Mouse (Mus musculus) T-helper 17 cell (primary cell): ENCODE data around the gene Tmem63b.

Source experiments
- in situ Hi-C, 2 experiments: fragments of 300-600 bp; cut with MboI, MseI; formaldehyde crosslinking; loops; 1 replicate in 1 of 2; 2 replicates in 1 of 2; pipeline ENCODE4 v1.15.1; 2025; ENCODE audit warnings: high pct_unique_total_duplicates in 2 of 2

Tmem63b gene

DNA sequence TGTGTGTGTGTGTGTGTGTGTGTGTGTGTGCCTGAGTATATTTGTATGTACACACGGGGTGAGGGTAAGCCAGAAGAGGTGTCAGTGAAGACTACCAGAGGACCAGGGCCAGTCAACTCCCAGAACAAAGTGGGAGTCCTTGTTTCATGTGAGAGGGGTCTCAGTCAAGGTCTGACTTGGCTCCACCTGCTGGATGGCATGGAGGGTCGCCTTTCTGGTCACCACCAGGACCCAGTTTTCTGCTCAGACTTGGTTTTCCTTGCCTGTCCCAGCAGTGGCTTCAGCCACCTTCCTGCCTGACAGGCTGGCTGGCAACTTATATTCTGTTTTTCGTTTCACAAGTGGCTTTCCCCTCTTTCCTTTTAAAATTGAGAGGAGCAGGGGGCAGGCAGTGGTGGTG lies 20.7 kb upstream of the Tmem63b start:
- in situ Hi-C loops: no loop called here

DNA sequence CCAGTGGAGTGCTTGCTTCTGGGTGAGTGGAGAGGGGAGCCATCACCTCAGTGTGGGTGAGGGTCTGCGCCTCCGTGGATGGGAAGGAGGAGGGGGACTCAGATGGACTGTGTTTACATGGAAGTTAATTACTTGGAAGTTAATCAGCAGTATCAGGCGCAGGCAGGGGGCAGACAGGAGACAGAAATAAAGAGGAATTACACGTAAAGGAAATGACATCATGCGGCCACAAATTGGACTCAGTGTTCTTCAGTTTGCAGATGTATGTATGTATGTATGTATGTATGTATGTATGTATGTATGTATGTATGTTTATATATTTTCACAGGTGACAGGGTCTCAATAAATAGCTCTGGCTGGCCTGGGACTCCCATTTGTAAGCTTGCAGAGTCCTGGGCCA lies 20.1 kb upstream of the Tmem63b start:
- in situ Hi-C loops: no loop called here

DNA sequence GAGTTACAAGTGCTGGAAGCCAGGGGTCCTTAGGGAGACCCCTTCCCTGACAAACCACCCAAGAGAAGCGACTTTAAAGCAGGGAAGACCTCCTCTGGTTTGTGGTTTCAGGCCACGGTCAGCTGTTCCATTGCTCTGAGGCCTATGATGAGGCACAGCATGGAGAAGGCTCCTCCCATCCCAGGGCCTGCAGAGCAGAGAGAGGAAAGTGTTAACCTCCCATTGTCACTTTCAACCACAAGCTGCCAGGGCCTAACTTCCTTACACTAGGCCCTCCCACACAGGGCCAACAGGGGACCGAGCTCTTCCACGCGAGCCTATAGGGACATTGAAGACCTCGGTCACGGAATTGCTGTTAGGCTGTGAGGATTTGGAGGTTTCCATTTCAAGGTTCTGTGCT lies 16.5 kb upstream of the Tmem63b start:
- in situ Hi-C loops: no loop called here

DNA sequence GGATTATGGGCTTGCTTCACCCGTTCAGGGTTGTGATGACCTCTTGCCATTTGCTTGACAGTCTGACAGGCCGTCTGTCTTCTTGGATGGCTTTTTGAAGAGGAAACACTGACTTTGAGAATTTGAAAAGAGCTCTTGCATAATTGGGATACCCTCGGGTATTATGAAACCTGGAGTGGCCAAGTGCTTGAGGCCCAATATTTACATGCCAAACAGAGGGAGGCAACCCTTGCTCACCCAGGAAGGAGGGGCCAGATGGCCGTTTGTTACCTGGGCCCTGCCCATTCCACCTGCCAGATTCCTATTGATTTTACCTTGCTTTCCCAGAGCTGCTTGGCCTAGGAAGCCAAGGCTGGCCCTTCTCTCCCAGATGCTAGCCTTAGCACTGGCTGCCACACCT lies 15.5 kb upstream of the Tmem63b start:
- in situ Hi-C loops: no loop called here

DNA sequence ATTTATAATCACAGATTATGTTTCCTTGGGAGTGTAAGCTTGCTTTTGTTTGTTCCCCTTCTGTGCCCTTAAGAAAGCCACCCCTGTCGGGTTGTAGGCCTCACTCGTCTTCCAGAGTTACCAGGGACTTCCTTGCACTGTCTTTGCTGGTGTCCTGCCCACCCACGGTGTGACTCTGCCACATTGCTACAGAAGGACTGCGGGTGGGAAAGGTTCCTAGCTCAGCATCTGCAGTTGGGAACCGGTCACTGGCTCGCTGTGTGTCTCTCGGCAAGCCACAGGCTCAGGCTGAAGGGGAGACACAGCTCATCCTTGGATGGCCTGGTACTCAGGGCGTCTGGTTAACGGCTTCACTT lies 14.5 kb upstream of the Tmem63b start:
- in situ Hi-C loops: no loop called here

DNA sequence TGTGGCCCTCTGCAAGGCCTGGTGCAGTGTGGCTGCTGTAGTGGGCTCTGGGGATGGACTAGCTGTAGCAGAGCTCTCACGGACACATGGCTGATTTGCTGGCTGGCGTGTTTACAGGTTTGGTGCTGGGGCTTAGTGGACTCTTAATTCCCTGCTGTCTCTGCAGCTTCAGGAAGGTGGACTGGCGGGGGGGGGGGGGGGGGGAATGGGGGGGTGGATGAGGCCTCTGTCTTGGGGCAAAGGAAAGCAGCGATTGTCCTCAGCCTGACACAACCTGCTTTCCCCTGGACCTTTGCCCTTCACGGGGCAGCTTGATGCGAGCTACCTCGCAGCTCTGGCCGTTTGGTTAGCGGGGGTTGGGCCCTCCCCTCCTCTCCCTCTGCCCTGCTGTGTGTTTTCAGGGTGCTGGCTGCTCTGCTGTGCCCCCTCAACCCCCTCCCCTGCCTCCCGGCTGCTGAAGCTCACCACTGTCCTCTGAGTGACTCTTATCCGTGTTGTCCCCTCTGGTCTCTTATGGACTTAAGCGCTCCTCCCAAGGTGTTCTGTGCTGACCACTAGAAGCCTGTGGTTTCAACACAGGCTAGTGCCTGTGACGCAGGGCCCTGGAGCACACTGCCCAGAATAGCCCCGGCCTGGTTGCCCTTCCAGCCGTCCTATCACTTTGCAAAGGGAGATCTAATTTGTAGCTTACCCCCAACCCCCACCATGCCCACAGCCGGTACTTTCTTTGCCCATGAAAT lies 14.0 kb upstream of the Tmem63b start:
- in situ Hi-C loops: no loop called here

DNA sequence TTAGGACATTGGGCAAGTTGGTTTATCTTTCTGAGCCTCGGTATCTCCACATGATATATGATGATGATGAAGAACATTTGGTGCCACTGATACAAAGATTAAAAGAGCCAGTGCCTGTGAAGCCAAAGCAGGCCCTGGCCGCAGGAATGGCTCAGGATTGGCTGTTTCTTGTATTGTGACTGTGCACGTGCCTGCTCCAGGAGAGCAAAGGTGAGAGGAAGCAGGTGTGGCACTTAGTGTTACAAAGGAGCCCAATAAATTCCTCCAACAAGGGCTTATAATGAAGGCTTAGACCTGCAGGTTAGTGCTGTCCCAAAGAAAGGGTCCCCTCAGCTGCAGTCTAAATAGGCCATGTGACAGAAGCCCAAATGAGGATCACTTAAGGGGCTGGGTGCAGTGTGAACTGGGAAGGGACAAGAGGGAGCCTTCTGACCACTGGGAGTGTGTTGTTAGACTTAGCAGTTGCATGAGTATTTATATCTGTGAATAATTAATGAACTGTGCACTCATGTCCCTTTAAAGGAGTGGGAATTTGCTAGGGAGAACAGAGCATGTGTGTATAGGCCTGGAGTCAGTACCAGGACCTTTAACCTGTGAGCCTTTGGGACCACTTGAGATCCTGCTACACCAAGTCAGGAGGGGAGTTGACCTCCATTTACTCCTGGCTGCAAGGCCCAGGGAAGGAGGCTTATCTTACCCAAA lies 12.5 kb upstream of the Tmem63b start:
- in situ Hi-C loops: no loop called here

DNA sequence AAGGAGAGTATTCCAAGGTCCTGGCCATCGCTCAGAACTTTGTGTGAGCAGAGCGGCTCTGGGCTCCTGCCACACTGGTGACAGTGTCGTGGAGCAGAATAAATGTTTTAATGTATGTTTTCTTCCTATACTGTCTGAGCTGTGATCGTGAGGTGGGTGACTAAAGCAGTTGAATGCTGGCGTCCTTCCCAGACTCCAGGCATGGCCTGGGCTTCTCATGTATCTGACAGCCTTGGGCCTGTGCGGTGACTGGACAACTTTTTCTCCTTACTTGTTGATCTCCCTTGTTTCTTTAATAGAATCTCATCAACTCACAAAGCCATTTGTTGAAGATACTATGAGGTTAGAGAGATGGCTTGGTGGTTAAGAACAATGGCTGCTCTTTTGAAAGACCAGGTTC lies 11.7 kb upstream of the Tmem63b start:
- in situ Hi-C loops: no loop called here

DNA sequence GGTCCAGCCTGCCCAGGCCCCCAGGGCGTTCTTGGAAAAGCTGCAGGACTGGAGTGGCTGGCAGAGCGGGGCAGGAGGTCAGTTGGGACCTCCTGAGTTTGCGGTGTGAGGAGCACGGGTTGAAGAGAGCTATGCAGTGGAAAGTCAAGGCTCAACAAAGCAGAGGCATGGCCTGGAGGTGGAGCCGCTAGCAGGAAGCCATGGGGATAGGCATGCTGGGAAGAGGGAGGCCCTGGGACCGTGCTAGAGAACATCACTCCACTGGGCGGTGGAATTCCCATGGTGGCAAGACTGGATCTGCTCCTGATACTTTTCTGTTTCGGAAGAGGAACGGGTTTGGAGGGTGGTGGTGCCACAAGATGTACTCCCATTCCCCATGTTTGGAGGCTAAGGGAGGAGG lies 10.3 kb upstream of the Tmem63b start:
- in situ Hi-C loops: no loop called here

DNA sequence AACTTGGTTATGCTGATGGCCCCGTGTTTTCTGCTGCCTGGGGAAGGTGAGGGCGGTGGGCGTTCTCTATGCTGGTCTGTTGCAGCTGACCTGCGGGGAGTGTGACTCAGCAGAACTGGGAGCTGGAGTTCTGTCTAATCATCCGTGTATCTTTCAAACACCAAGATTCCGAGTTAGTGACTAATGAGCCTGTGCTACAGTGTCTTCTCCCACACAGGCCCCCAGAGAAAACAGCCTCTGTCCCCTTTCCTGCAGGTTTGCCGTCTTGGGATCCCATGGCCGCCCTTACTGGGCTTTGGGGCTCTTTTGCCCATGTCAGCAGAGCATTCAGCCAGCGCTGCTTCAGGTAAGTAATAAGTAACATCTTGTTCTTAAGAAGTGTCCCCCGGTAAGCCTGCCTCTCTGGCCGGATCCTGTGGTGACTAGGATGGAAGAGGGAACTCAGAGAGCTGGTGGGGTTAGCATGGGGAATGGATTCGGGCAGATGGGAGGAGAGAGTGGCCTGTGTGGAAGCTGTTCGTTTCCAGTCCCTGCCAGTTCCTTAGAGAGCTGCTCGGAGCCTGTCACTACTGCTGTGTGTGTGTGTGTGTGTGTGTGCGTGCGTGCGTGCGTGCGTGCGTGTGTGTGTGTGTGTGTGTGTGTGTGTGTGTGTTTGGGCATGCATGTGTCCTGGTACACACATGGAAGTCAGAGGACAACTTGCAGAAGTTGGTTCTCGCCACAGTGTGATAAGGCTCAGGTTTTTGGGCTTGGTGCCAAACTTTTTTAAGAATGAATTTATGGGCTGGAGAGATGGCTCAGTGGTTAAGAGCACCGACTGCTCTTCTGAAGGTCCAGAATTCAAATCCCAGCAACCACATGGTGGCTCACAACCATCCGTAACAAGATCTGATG lies 8.8 kb upstream of the Tmem63b start:
- in situ Hi-C loops: no loop called here

DNA sequence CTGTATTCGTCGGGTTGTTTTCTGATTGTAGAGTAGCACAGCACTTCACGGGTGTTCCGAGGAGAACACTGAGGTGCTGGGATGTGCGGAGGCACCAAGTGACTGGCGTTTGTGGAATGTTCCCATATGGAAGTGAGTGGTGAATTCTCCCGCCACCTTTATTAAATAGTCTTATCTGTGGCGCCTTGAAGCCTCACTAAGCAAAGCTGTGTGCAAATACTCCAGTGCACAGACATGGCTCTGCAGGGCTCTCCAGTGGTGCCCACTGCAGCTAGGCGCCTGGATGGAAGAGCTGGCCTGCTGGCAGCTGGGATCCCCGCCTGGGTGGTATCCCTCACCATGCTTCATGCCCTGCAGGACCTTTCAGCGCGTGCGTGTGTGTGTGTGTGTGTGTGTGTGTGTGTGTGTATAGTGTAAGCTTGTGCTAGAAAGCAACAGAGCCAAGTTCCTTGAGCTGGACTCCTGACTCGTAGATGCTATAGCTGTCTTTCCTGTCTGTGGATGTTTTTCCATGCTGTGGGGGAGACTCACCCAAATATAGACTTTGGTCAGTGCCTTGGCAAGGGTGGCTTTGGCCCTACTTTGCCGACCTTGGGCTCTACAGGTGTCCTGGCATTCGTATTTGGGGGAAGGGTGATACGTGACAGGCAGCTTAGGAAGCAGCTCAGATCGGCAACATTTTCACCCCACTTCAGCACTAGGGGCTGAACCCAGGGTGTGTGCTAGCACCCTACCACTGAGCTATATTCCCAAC lies 7.3 kb upstream of the Tmem63b start:
- in situ Hi-C loops: no loop called here

DNA sequence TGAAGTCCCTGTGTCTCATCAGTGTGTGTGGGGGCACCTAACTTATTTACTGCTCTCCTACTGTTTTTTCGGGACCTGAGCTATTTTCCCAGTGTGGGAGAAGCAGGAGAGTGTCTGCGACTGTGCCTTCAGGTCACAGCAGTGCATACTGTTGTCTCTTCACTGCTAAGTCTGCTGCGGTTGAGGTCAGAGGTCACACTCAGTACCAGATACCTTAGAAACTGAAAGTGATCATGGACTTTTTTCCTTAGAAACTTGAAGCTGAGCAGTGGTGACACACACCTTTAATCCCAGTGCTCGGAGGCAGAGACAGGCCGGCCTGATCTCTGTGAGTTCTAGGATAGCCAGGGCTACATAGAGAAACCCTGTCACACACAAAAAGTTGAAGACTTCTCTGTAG lies 5.5 kb upstream of the Tmem63b start:
- in situ Hi-C loops: no loop called here

DNA sequence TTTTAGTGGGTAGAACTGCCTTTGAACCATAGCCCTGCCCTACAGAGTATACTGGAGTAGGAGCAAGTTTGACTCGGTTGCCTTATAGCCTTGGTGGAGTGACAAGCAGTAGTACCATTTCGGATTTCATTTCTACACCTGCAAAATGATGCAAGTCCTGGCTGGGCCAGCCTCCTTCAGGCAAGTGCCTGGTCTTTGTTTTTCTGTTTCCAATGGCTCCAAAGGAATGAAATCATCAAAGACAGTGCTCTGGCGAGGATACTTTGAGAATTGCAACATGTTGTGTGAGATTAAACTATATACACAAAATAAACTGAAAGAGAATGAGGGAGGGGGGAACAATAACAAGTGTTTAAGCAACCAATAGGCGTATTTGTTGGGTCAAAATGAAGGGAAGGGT lies 3.3 kb upstream of the Tmem63b start:
- in situ Hi-C loops: no loop called here

DNA sequence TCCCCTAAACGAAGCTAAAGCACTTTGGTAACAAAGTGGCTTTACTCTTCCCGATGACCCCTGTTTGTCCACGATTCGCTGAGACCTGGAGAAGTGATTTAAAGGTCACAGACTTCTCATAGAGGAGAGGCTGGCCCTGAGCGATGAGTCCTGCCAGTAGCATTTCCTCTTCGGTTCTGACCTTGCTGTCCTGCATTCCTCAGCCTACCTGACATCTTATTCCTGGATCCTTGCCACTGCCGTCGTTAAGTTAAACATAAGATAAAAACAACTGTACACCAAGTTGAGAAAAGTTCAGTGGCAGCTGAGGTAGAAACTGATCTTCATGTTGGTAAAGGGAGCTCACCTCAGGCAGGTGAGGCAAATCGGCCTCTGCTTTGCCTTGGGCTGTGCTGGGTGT lies 2.4 kb upstream of the Tmem63b start:
- in situ Hi-C loops: no loop called here

DNA sequence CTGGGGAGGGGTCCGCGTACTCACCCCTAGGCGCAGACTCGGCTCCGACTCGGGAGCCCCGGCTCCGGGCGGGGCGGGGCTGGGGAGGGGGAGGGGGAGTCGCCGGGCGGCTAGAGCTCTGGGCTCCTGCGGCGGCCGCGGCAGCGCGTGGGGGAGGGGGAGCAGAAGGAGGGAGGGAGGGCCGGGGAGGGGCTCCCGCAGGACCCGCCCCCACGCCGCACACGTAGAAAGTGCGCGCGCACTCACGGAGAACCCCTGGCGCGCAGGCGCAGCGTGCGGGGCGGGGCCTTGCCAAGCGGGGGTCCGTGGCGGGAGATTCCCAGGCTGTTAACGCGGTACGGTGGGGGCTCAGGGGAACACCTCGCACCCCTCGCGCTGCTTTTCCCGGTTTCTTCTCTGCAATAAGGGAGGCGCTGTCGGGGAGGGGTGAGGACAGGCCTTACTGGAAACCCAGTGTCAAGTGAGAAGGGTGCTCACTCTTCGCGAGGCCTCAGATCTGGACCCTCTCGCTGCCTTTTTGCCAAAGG lies 549 bp downstream of the Tmem63b start, which contains the start of gene Mrpl14:
TSS of gene Mrpl14 (plus strand) at position 230 of the 527 bp plus-strand sequence.
- in situ Hi-C loops: no loop called here

DNA sequence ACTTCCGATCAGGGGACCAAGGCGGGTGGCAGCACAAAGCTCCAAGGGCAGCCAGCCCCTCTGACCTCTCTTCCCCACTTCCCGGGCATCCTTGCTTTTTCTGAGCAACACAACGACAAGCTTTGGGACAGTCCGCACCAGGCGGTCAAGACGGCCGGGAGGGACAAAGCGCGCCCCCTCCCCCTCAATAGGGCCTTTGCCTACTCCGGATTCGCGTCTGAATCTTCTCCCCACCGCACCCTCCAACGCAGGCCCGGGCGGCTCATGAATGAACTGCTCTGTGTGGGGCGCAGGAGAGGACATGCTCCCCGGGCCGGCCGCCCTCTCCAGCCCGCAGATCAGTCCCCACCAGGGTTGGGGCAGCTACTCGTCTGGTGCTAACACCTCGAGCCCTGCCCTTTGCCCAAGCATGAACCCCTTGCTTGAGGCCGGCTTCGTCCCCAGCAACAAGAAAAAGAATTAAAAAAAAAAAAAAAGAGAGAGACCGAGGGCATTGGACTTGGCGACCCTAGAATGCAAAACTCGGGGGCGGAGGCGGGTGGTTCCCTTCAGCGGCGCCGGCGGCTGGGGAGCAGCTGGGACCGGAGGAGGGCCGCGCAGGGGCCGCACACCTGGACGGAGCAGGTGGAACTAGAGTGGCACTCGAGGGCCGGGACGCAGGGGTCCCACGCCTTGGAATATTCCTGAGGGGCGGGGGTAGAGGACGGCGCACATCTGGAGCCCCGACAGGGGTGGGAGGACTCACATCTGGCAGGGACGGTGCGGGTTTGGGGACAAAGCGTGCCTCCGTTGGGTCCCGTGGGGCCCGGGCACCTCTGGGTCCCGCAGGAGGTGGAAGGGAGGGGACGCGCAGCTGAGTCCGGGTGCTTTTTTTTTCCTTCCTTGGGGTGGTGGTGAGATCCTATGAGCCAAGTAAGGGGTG lies 1.3 kb downstream of the Tmem63b start:
- in situ Hi-C loops: no loop called here

DNA sequence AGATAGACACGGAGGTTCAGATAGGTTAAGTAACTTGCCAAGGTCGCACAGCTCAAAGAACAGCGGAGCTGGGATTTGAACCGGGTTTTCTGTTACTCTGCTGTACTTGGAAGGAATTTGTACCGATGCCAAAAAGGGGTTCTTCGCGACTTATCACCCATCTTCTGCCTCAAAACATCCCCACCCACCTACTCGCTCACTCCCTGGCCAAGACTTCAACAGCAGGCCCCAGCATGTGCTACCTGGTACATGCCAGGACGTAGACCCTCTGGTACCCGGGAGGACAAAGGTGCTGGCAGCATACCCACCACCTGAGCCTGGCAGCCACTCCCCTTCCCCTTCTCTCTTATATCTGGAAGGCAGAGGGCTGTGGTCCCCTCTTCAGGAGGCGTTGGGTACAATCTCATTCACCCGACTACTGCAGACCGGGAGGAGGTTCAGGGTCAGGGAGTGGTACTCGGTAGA lies 2.0 kb downstream of the Tmem63b start:
- in situ Hi-C loops: no loop called here

DNA sequence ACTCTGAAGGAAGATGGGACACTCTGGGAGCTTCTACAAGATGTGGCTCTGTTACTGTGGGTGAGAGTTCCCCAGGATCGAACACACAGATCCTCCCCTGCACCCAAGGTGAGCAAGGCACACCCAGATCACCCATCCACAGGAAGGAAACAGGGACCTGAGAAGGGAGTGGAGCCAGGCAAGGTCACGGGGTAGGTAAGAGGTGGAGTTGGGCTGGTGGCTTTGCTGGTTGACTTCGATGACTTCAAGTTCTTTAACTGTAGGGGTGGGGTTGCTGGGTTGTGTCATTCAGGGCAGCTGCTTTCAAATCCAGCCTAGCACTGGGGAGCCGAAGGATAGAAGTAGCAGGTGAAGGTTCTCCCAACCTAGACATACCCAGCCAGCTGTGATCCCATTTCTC lies 3.9 kb downstream of the Tmem63b start:
- in situ Hi-C loops: no loop called here

DNA sequence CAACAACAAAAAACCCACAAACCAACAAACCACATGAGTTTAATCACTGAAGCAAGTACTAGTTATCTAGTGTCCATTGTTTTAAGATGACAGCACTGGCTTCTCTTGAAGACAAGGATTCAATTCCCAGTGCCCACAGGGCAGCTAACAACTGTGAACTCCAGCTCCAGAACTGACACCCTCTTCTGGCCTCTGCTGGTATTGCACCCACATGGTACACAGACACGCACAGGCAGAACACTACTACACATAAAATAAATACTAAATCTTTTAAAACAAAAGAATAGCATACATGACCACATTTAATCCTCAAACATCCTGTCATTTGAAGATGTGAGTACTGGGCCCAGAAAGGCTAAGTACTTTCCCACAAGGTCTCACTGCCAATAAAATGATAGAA lies 5.1 kb downstream of the Tmem63b start:
- in situ Hi-C loops: no loop called here

DNA sequence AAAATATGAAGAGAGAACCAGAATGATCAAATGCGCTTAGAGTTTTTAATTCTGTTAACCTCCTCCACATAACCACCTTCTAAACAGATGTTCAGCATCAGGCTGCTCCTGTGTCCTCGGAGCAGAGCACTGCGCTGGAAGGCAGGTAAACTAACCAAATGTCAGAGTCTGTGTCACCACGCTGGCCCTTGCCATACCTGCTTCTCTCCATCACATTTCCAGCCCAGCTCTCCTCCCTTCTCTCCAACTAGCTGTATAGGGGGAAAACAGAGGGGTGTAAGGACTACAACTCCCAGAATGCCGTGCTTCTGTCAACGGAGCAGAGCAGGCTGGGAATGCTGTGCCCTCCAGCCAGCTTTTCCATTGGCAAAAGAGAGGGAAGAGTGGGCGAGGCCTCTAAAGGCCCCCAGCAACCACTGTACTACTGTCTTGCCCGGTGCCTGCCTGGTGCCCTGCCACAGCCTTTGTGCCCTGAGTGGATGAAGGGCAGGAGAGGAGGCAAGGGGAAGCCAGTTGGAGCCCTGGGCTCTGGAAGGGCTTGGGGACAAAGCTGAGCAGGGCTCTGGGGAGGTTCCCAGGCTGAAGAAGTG lies 6.2 kb downstream of the Tmem63b start:
- in situ Hi-C loops: no loop called here
